Mouse (Mus musculus) MN1 (cell line): Measurements from ENCODE around the gene Uprt.

Source experiments
- DNase-seq: peaks from one replicate; pipeline ENCODE4 v3.0.0-alpha.2; 2016; ENCODE audit warnings: low spot score

Gene Uprt

GRCm38 (mm10) chrX:104482572-104483443 is at the start of gene Uprt:
Uprt (plus strand) TSS chrX:104482818.
- DNase-seq, result peak; percentile 76

- no peak for DNase-seq
Measured at GRCm38 (mm10) chrX:104433456-104433855, 49.2 kb upstream of the Uprt start.

- no peak for DNase-seq
Measured at GRCm38 (mm10) chrX:104452433-104452832, 30.2 kb upstream of the Uprt start.

GRCm38 (mm10) chrX:104461755-104462154 is 20.9 kb upstream of the Uprt start:
- DNase-seq, result peak; percentile 20

GRCm38 (mm10) chrX:104464376-104464775 is 18.2 kb upstream of the Uprt start:
- no peak for DNase-seq

- DNase-seq, result no peak
Measured at GRCm38 (mm10) chrX:104478041-104478440, 4.6 kb upstream of the Uprt start.

GRCm38 (mm10) chrX:104483444-104483808 is 808 bp downstream of the Uprt start:
- DNase-seq, result peak; percentile 15

- DNase-seq, result no peak
Measured at GRCm38 (mm10) chrX:104485596-104485995, 3.0 kb downstream of the Uprt start.

GRCm38 (mm10) chrX:104488036-104488435 is 5.4 kb downstream of the Uprt start:
- no peak for DNase-seq

- DNase-seq, result no peak
Measured at GRCm38 (mm10) chrX:104488870-104489467, 6.4 kb downstream of the Uprt start.

- no peak for DNase-seq
Measured at GRCm38 (mm10) chrX:104489626-104490355, 7.2 kb downstream of the Uprt start.

GRCm38 (mm10) chrX:104501765-104502164 is 19.1 kb downstream of the Uprt start:
- no peak for DNase-seq

- DNase-seq, result no peak
Measured at GRCm38 (mm10) chrX:104542635-104543034, 60.0 kb downstream of the Uprt start.

- DNase-seq, result no peak
Measured at GRCm38 (mm10) chrX:104543919-104544595, 61.4 kb downstream of the Uprt start.

- DNase-seq, result no peak
Measured at GRCm38 (mm10) chrX:104545283-104545682, 62.7 kb downstream of the Uprt start.
